Mouse (Mus musculus) limb, embryonic 10.5 days (tissue): Measurements from ENCODE around the gene Traf1. TPM values are rescaled to one million over a fixed set of nuclear protein-coding genes. Genes with fewer than 3 reads are reported as not detected.

ENCODE experiments used
- DNase-seq: peaks from one replicate; pipeline ENCODE4 v3.0.0-alpha.2; 2017; ENCODE audit warnings: low spot score
- H3K27ac ChIP-seq: fragments of 300-500 bp; sonication (generic); 2 replicates; pipeline ENCODE4 v1.5.1; 2016; ENCODE audit warnings: mild to moderate bottlenecking
- H3K27me3 ChIP-seq: fragments of 300-500 bp; sonication (generic); 2 replicates; pipeline ENCODE4 v1.6.1; 2016; ENCODE audit warnings: low read depth, mild to moderate bottlenecking; ENCODE audit not compliant: poor library complexity, severe bottlenecking
- H3K36me3 ChIP-seq: fragments of 300-500 bp; sonication (generic); 2 replicates; pipeline ENCODE4 v1.6.1; 2016; ENCODE audit warnings: mild to moderate bottlenecking, moderate library complexity
- H3K4me1 ChIP-seq: fragments of 300-500 bp; sonication (generic); 2 replicates; pipeline ENCODE4 v1.6.1; 2016
- H3K4me3 ChIP-seq: fragments of 300-500 bp; sonication (generic); 2 replicates; pipeline ENCODE4 v1.5.1; 2016; ENCODE audit warnings: mild to moderate bottlenecking, moderate library complexity
- H3K9me3 ChIP-seq: fragments of 300-500 bp; sonication (generic); replicated peaks from 2 replicates; pipeline ENCODE4 v1.6.1; 2016; ENCODE audit warnings: mild to moderate bottlenecking
- WGBS: fragments of 180-500 bp; shearing (Covaris S2); methylation state at CpG from one replicate; pipeline ENCODE4 v1.1.7; 2016; 5-methylcytosine and 5-hydroxymethylcytosine counted together
- polyA plus RNA-seq: library from polyadenylated mRNA; unstranded; fragments of >200 nt; fragmentation: Nextera tagmentation; extraction: Ambion mirVana; gene quantifications from 2 replicates; pipeline ENCODE4 v1.2.1, GENCODE M21; 2016

Traf1 gene
- polyA plus RNA-seq, 1 experiment from 2014 or later = not detected

DNA sequence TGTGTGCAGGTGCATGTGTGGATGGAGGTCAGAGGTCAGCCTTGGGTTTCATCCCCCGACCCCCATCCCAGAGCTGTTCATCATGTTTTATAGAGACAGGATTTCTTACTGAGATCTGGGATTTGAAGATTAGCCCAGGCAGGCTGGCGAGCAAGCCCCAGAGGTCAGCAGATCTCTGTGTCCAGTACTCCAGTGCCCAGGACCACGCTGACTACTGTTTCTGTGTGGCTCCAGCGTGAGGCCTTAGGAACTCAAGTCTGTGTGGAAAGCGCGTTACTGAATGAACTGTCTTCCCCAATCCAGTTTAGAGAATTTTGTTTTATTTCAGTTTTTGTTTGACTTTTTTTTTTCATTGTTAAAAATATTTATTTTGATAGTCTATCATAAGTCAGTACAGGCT lies 2.7 kb upstream of the Traf1 start:
- peaks cover 25% of the 10 kb centered on the region for H3K27me3 ChIP-seq
- no peak for DNase-seq
- peaks cover 27% of the 10 kb centered on the region for H3K4me1 ChIP-seq
- H3K36me3 ChIP-seq = no peaks in the 10 kb centered on the region
- H3K9me3 ChIP-seq = no peaks in the 10 kb centered on the region
- H3K27ac ChIP-seq = no peak overlapping the region
- WGBS = 88% methylated on average over 6 of the region's 6 CpGs
- no peak overlapping the region for H3K4me3 ChIP-seq

DNA sequence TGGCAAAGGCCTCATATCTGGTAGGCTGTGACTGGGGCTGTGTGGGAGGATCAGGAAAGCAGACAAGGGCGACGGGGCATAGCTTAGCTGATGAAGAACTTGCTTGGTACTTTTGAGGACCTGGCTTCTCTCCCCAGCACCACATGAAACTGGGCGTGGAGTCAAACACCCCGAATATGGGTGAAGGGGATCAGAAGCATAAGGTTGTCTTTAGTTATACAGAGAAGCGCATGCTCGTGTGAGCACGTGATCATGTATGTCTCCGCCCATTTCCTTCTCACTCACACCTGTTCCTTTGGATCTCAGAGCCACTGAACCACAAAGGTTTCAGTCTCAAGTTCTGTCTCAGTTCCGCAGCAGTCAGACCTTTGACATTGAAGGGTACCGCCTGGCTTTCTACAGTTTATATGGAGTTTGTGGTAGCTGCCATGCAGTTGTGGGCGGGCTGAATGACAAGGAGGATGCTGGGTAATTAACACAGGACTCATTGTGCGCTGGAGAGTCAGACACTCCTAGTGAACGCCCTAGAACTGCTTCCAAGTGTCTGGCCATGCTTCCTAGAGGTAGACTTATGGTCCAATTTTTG lies 1.9 kb upstream of the Traf1 start:
- DNase-seq = no peak
- Histone ChIP-seq H3K9me3 (no peaks in the 10 kb centered on the region), H3K36me3 (no peaks in the 10 kb centered on the region), H3K4me3 (no peak overlapping the region), H3K27me3 (peaks cover 25% of the 10 kb centered on the region), H3K4me1 (peaks cover 27% of the 10 kb centered on the region), H3K27ac (no peak overlapping the region)
- 83% methylated on average over 13 of the region's 13 CpGs for WGBS

DNA sequence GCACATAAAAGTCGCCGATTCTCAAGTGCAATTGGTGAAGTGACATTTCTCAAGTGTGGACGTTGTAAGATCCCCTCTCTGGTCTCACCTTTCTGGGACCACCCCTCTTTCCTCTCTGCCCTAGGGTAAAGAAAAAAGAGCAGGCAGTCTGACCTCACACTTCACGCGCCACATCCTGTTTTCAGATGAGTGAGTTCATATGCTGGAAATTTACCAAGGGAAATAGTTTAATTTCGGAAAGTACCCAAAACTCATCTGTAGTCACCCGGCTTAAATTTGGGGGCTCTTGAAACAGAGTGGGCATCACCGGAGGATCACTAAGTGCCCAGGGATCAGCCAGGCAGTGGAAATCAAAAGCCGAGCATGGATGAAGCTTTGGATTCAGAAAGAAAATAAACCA lies 1.3 kb upstream of the Traf1 start:
- WGBS = 88% methylated on average over 9 of the region's 9 CpGs
- H3K4me1 ChIP-seq = peaks cover 27% of the 10 kb centered on the region
- no peak overlapping the region for H3K27ac ChIP-seq
- DNase-seq = no peak
- H3K36me3 ChIP-seq = no peaks in the 10 kb centered on the region
- no peaks in the 10 kb centered on the region for H3K9me3 ChIP-seq
- H3K27me3 ChIP-seq = peaks cover 25% of the 10 kb centered on the region
- H3K4me3 ChIP-seq = no peak overlapping the region

GRCm38 (mm10) chr2:34962211-34962610 lies 639 bp upstream of the Traf1 start:
- no peaks in the 10 kb centered on the region for H3K9me3 ChIP-seq
- no peak overlapping the region for H3K4me3 ChIP-seq
- no peaks in the 10 kb centered on the region for H3K36me3 ChIP-seq
- H3K27ac ChIP-seq = no peak overlapping the region
- H3K27me3 ChIP-seq = peaks cover 25% of the 10 kb centered on the region
- DNase-seq = no peak
- H3K4me1 ChIP-seq = peaks cover 27% of the 10 kb centered on the region
- WGBS = 75% methylated on average over 2 of the region's 2 CpGs

DNA sequence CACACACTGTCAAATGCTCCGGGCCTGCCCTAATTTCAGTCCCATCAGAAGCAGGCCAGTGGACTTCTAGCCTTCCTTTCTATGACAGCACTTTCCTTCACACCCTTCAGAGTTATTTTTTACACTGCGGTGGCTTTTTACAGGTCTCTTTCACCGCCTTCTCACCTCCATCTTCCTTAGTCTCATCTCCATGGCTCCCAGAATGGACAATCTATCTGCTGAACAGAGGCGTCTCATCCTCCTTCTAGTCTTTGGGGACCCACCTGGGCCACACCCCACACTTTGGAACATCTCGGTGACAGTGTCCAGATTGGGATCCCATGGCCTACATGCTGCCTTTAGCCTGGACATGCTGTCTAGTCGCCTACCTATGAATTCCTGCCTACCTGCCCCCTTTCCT lies 606 bp downstream of the Traf1 start:
- H3K36me3 ChIP-seq = no peaks in the 10 kb centered on the region
- H3K27ac ChIP-seq = peak overlapping the region; percentile 66
- peak overlapping the region; percentile 38 for H3K4me3 ChIP-seq
- peaks cover 27% of the 10 kb centered on the region for H3K4me1 ChIP-seq
- no peaks in the 10 kb centered on the region for H3K9me3 ChIP-seq
- H3K27me3 ChIP-seq = peaks cover 25% of the 10 kb centered on the region
- DNase-seq = no peak
- 78% methylated on average over 6 of the region's 6 CpGs for WGBS

GRCm38 (mm10) chr2:34960466-34960865 lies 1.1 kb downstream of the Traf1 start:
- H3K4me3 ChIP-seq = no peak overlapping the region
- H3K36me3 ChIP-seq = no peaks in the 10 kb centered on the region
- WGBS = 94% methylated on average over 5 of the region's 5 CpGs
- H3K27me3 ChIP-seq = peaks cover 25% of the 10 kb centered on the region
- no peak overlapping the region for H3K27ac ChIP-seq
- H3K4me1 ChIP-seq = peaks cover 22% of the 10 kb centered on the region
- no peak for DNase-seq
- H3K9me3 ChIP-seq = no peaks in the 10 kb centered on the region

DNA sequence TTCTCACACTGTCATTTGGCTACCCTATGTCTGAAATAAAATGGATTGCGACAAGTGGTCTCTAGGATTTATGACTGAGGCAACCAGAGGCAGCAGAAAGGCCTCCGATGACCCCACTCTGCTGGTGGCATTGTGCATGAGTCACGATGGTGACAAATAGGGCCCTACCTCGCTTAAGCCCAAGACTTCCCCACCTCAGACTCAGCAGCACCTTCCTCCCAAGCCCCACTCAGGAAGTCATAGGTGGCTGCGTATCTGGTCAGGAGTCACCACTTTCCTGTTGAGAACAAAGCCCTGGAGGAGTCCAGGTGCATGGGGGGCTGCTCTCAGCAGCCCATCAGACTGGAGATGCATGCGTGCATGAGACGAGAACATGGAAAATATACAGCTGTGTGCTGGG lies 3.0 kb downstream of the Traf1 start:
- peaks cover 25% of the 10 kb centered on the region for H3K27me3 ChIP-seq
- H3K27ac ChIP-seq = no peak overlapping the region
- peaks cover 13% of the 10 kb centered on the region for H3K4me1 ChIP-seq
- H3K36me3 ChIP-seq = no peaks in the 10 kb centered on the region
- WGBS = 88% methylated on average over 7 of the region's 7 CpGs
- no peaks in the 10 kb centered on the region for H3K9me3 ChIP-seq
- no peak overlapping the region for H3K4me3 ChIP-seq
- DNase-seq = no peak

GRCm38 (mm10) chr2:34958036-34958435 lies 3.5 kb downstream of the Traf1 start:
- no peak overlapping the region for H3K27ac ChIP-seq
- no peak overlapping the region for H3K4me3 ChIP-seq
- WGBS = 81% methylated on average over 7 of the region's 7 CpGs
- no peaks in the 10 kb centered on the region for H3K36me3 ChIP-seq
- no peaks in the 10 kb centered on the region for H3K9me3 ChIP-seq
- peaks cover 25% of the 10 kb centered on the region for H3K27me3 ChIP-seq
- DNase-seq = no peak
- H3K4me1 ChIP-seq = peaks cover 9% of the 10 kb centered on the region

DNA sequence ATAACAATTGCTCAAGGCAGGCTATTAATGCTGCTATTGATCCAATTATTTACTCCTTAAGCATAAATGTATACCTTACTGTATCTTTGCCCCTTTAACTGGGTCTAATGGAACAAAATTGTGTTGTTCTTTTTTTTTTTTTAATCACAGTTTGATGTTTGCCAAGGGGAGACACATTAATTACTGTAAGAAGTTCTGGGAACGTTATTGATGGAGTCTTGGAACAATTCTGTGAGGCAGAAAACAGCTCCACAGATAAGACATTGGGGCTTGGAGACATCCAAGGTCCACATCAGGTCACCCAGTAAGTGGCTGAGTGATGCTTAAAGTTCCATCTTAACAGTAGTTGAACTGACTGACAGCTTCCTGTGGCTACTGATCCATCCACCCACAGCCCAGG lies 4.2 kb downstream of the Traf1 start:
- Histone ChIP-seq H3K27ac (no peak overlapping the region), H3K4me3 (no peak overlapping the region), H3K9me3 (no peaks in the 10 kb centered on the region), H3K4me1 (peaks cover 9% of the 10 kb centered on the region), H3K36me3 (no peaks in the 10 kb centered on the region), H3K27me3 (peaks cover 25% of the 10 kb centered on the region)
- DNase-seq = no peak
- 78% methylated on average over 1 of the region's 1 CpGs for WGBS

DNA sequence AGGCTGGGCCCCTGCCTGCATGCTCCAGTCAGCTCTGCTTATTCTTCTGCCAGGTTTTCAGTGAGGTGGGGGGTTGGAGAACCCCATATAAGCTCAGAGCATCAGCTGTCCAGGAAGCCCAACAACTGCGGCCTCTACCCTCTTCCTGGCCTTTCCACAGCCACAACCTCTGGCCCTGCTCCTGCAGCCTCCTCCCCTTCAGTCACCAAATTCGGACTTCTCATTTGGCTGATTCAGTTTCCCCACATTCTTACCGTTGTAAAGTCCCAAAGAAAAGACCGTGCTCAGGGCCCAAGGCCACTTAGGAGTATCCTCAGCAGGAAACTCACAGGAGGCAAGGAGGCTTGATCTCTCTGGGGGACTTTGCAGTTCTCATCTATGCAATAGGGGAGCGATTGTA lies 4.6 kb downstream of the Traf1 start:
- H3K36me3 ChIP-seq = no peaks in the 10 kb centered on the region
- DNase-seq = no peak
- peaks cover 20% of the 10 kb centered on the region for H3K27me3 ChIP-seq
- WGBS = 73% methylated on average over 5 of the region's 5 CpGs
- H3K4me3 ChIP-seq = no peak overlapping the region
- H3K4me1 ChIP-seq = peaks cover 9% of the 10 kb centered on the region
- no peak overlapping the region for H3K27ac ChIP-seq
- no peaks in the 10 kb centered on the region for H3K9me3 ChIP-seq

GRCm38 (mm10) chr2:34954344-34954743 lies 7.2 kb downstream of the Traf1 start:
- no peaks in the 10 kb centered on the region for H3K4me1 ChIP-seq
- no peak overlapping the region for H3K4me3 ChIP-seq
- no peak overlapping the region for H3K27ac ChIP-seq
- no peak for DNase-seq
- no peaks in the 10 kb centered on the region for H3K27me3 ChIP-seq
- H3K36me3 ChIP-seq = no peaks in the 10 kb centered on the region
- H3K9me3 ChIP-seq = no peaks in the 10 kb centered on the region

- Histone ChIP-seq H3K4me1 (no peaks in the 10 kb centered on the region), H3K27ac (no peak overlapping the region), H3K36me3 (no peaks in the 10 kb centered on the region), H3K4me3 (no peak overlapping the region), H3K27me3 (no peaks in the 10 kb centered on the region), H3K9me3 (no peaks in the 10 kb centered on the region)
- 86% methylated on average over 2 of the region's 2 CpGs for WGBS
- no peak for DNase-seq
Measured at GRCm38 (mm10) chr2:34953547-34954116, 7.9 kb downstream of the Traf1 start.

DNA sequence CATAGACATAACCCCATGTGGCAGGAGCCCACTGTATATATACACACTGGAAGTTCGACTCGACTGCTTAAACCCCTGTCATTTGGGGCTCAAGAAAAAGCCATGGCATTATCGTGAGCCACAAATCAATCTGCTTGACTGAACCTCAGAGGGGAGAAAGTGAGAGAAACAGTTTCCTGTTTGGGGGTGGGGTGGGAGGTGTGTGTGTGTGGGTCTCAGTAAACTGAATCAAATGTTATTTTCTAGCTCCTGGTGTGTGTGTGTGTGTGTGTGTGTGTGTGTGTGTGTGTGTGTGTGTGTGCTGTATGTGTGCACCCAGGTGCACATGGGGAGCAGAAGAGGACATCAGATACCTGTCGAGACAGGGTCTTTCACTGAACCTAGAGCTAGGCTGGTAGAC lies 8.6 kb downstream of the Traf1 start:
- no peaks in the 10 kb centered on the region for H3K9me3 ChIP-seq
- no peak overlapping the region for H3K27ac ChIP-seq
- no peaks in the 10 kb centered on the region for H3K4me1 ChIP-seq
- no peaks in the 10 kb centered on the region for H3K36me3 ChIP-seq
- H3K27me3 ChIP-seq = no peaks in the 10 kb centered on the region
- H3K4me3 ChIP-seq = no peak overlapping the region
- DNase-seq = no peak
- 85% methylated on average over 4 of the region's 4 CpGs for WGBS

GRCm38 (mm10) chr2:34951469-34951868 lies 10.1 kb downstream of the Traf1 start:
- Histone ChIP-seq H3K27me3 (no peaks in the 10 kb centered on the region), H3K4me3 (no peak overlapping the region), H3K9me3 (no peaks in the 10 kb centered on the region), H3K36me3 (no peaks in the 10 kb centered on the region), H3K4me1 (peaks cover 3% of the 10 kb centered on the region; the same call in 1 of the 2 replicates), H3K27ac (no peak overlapping the region)
- no peak for DNase-seq
